Mouse (Mus musculus) embryonic facial prominence, embryonic 12.5 days (tissue): ENCODE results near the gene Slc35e2. TPM values are rescaled to one million over a fixed set of nuclear protein-coding genes. Genes with fewer than 3 reads are reported as not detected.

Source experiments
- ATAC-seq: fragments of 200-750 bp; cut with Nextera tagmentation; 2 replicates; pipeline ENCODE4 v1.8.0; 2017; ENCODE audit not compliant: insufficient number of reproducible peaks, insufficient read depth, low FRiP score, low TSS enrichment
- H3K27ac ChIP-seq: fragments of 300-500 bp; sonication (generic); 2 replicates; pipeline ENCODE4 v1.5.1; 2016; ENCODE audit warnings: mild to moderate bottlenecking
- H3K27me3 ChIP-seq: fragments of 300-500 bp; sonication (generic); 2 replicates; pipeline ENCODE4 v1.6.1; 2016; ENCODE audit warnings: mild to moderate bottlenecking, moderate library complexity
- H3K36me3 ChIP-seq: fragments of 300-500 bp; sonication (generic); 2 replicates; pipeline ENCODE4 v1.6.1; 2016; ENCODE audit warnings: mild to moderate bottlenecking
- H3K4me1 ChIP-seq: fragments of 300-500 bp; sonication (generic); 2 replicates; pipeline ENCODE4 v1.6.1; 2016
- H3K4me2 ChIP-seq: fragments of 300-500 bp; sonication (generic); replicated peaks from 2 replicates; pipeline ENCODE4 v1.6.1; 2016; ENCODE audit warnings: mild to moderate bottlenecking, moderate library complexity
- H3K4me3 ChIP-seq: fragments of 300-500 bp; sonication (generic); 2 replicates; pipeline ENCODE4 v1.5.1; 2016; ENCODE audit warnings: mild to moderate bottlenecking
- H3K9ac ChIP-seq: fragments of 300-500 bp; sonication (generic); 2 replicates; pipeline ENCODE4 v1.6.1; 2016; ENCODE audit warnings: mild to moderate bottlenecking, moderate library complexity
- H3K9me3 ChIP-seq: fragments of 300-500 bp; sonication (generic); 2 replicates; pipeline ENCODE4 v1.6.1; 2016; ENCODE audit warnings: mild to moderate bottlenecking, moderate library complexity
- WGBS: fragments of 180-500 bp; shearing (Covaris S2); methylation state at CpG from one replicate; pipeline ENCODE4 v1.1.7; 2016; 5-methylcytosine and 5-hydroxymethylcytosine counted together
- polyA plus RNA-seq: library from polyadenylated mRNA; unstranded; fragments of >200 nt; fragmentation: Nextera tagmentation; extraction: Ambion mirVana; gene quantifications from 2 replicates; pipeline ENCODE4 v1.2.1, GENCODE M21; 2016

Gene Slc35e2
- polyA plus RNA-seq, 1 experiment from 2014 or later = 11.4 TPM

DNA sequence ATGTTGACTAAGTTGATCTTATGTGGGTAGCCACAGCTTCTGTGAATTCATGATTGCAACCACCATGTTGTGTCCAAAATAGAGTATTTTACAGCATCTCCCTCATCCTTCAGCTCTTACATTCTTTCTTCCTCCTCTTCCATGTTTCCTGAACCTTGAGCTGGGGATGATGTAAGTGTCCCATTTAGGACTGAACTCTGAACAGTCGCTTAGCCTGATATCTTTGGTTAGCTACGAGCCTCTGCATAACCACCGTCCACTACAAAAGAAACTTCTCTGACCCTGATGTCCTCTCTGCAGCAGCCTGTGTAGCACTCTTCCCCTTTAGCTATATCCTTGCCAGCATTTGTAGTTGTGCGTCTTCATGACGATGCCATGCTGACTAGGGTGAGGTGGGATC lies 44.5 kb downstream of the Slc35e2 start:
- Histone ChIP-seq H3K9ac (no peak overlapping the region), H3K4me2 (no peak overlapping the region), H3K27me3 (peaks cover 2% of the 10 kb centered on the region; the same call in 1 of the 2 replicates), H3K27ac (no peak overlapping the region), H3K36me3 (peaks cover 86% of the 10 kb centered on the region), H3K4me1 (no peaks in the 10 kb centered on the region), H3K9me3 (no peaks in the 10 kb centered on the region), H3K4me3 (no peak overlapping the region)
- no peak for ATAC-seq
- WGBS = 96% methylated on average over 5 of the region's 5 CpGs

DNA sequence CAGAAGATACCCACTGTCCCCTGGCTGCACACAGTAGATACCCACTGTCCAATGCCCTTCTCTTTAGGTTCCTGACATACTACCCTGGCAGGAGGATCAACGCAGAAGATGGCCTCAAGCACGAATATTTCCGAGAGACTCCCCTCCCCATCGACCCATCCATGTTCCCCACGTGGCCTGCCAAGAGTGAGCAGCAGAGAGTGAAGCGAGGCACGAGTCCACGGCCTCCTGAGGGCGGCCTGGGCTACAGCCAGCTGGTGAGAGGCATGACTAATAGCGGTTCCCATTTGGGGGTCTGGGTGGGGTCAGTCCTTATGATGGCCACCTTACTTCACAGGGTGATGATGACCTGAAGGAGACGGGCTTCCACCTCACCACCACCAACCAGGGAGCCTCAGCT lies 48.1 kb downstream of the Slc35e2 start:
- H3K27ac ChIP-seq = no peak overlapping the region
- H3K36me3 ChIP-seq = peaks cover 58% of the 10 kb centered on the region
- no peak for ATAC-seq
- 90% methylated on average over 11 of the region's 11 CpGs for WGBS
- H3K4me2 ChIP-seq = no peak overlapping the region
- H3K4me3 ChIP-seq = 0 out of 2 replicates have a peak overlapping the region, but pooled peaks have one; percentile 4
- no peak overlapping the region for H3K9ac ChIP-seq
- peaks cover 22% of the 10 kb centered on the region for H3K4me1 ChIP-seq
- peaks cover 38% of the 10 kb centered on the region for H3K27me3 ChIP-seq
- H3K9me3 ChIP-seq = no peaks in the 10 kb centered on the region

DNA sequence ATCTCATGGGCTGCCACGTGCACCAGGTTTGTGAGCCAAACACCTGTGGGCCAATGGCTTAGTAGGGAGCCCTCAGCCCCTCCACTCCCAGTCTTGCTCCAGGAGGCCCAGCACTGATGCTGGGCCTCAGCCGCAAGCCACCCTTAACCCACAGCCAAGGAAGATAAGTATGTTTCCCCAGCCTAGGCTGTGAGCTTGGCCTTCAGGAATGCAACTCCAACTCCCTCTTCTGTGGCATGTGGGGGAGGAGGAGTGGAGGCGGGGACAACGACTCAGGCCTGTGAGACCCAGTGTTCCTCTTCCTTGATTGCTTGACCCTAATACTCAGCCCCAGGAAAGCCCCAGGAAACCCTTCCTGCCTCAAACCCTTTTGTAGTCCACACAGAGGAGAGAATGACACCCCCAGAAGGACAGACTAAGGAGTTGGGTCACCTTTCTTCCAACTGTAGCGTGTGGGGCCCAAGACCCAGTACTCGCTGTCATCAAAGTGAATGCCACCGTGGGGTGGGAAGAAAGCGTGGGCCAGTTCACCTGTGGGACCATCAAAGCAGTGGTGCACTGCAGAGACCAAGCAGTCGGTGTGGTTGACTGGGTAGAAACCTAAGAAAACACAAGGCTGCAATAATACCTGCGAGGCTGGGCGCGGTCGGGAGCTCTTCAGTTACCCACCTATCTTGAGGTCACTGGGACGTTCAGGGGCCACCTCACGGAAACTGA lies 50.5 kb downstream of the Slc35e2 start:
- 63% methylated on average over 15 of the region's 15 CpGs for WGBS
- Histone ChIP-seq H3K27me3 (peaks cover 60% of the 10 kb centered on the region), H3K36me3 (peaks cover 55% of the 10 kb centered on the region), H3K4me1 (peaks cover 32% of the 10 kb centered on the region), H3K9ac (no peak overlapping the region), H3K4me2 (peak overlapping the region; percentile 91; the same call in 1 of the 2 replicates), H3K27ac (no peak overlapping the region), H3K9me3 (no peaks in the 10 kb centered on the region), H3K4me3 (no peak overlapping the region)
- no peak for ATAC-seq

DNA sequence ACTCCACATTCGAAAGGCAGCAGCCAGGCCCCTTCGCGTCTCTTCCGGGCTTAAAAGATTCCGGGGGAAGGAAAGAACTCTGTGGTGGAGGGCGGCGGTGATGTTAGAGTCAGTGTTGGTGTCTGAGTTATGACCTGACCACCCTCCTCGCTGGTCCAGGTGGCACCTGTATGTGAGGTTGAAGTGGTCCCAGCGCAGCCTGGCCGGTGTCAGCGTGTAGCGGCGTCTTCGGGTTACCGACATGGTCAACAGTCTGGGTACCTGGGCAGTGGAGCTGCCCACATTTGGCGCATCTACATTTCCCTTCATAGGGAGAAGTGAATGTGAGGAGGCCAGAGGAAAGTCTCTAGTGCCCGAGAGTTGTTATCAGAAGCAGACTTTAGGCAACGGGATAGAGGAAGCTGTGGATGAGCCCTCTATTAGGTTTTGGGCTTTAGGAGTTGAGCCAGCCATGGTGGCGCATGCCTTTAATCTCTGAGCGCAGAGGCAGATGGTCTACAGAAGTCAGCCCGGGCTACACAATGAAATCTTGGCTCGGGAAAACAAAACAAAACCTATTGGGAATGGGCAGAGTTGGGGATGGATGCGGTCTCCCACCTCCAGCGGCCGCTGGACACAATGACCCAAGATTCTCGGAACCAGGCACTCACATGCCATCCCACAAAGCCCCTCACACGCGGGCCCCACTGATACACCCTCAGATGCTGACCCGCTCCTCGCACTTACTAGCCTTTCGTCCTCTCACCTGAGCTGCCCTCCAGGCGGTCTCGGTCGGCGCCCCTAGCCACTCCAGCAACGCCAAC lies 51.3 kb downstream of the Slc35e2 start:
- ATAC-seq = no peak
- peak overlapping the region; percentile 66 for H3K9ac ChIP-seq
- H3K36me3 ChIP-seq = peaks cover 55% of the 10 kb centered on the region
- H3K27ac ChIP-seq = no peak overlapping the region
- H3K4me1 ChIP-seq = peaks cover 32% of the 10 kb centered on the region
- H3K4me3 ChIP-seq = peak overlapping the region; percentile 47
- H3K9me3 ChIP-seq = no peaks in the 10 kb centered on the region
- 19% methylated on average over 36 of the region's 36 CpGs for WGBS
- H3K27me3 ChIP-seq = peaks cover 60% of the 10 kb centered on the region
- peak overlapping the region; percentile 91 for H3K4me2 ChIP-seq

DNA sequence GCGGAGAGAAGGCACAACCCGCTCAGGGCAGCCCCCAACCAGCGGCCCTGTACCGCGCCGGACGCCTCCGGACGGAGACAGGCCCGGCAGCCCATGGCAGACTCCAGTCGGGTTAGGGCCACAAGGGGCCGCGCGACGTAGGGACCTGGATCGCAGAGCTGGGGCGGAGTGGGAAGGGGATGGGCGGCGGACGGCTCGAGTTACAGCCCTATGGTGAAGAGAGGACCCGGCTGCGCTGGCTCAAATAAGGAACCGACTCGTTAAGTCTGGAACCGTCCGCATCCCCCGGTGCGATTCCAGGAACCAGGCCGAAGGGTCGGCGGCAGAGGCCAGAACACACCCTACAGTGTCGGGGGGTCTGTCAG lies 51.9 kb downstream of the Slc35e2 start, which contains the start of gene Mmp23:
Mmp23 (minus strand) TSS at position 299 of the 365 bp plus-strand sequence.
- ATAC-seq = peak; percentile 53; the same call in 1 of the 2 replicates
- H3K4me1 ChIP-seq = peaks cover 32% of the 10 kb centered on the region
- H3K27me3 ChIP-seq = peaks cover 60% of the 10 kb centered on the region
- H3K4me3 ChIP-seq = peak within 1 kb of the TSS; percentile 47
- WGBS = 0% methylated on average over 33 of the region's 33 CpGs
- no peak within 1 kb of the TSS for H3K27ac ChIP-seq
- H3K9me3 ChIP-seq = no peaks in the 10 kb centered on the region
- H3K4me2 ChIP-seq = peak within 1 kb of the TSS; percentile 91
- peaks cover 54% of the 10 kb centered on the region for H3K36me3 ChIP-seq
- H3K9ac ChIP-seq = peak within 1 kb of the TSS; percentile 66

DNA sequence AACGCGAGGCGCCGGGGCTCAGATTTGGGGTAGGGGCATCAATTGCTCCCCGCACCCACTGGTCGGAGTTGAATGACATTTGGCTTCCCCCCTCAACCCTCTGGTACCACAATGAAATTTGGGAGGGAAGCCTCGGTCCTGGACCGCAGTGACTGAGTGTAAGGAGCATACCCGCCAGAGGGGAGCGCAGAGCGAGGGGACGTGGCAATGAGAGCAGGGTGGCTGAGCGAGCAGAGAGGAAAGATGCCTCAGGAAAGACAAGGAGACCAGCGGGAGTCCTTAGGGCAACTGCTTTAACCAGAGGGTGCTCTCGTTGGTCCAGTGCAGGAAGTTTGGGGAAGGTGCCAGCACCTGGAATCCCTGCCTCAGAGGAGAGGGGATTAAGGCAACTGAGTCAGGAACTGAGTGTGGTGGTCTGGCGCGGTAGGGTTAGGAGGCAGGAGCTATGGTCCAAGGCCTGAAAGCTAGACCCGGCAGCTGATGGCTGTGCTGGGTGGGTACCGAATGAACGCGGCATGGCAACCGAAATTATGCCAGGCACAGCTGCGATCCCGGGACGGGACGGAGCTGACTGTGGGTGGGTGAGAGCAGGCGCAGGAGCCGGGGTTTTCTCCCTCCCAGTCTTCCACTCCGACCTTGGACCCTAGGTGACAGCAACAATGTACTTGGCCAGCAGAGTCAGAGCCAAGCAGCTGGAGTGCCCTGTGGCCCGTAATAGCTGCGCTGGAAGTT lies 52.4 kb downstream of the Slc35e2 start:
- WGBS = 3% methylated on average over 31 of the region's 31 CpGs
- no peak for ATAC-seq
- Histone ChIP-seq H3K36me3 (peaks cover 54% of the 10 kb centered on the region), H3K4me2 (peak overlapping the region; percentile 91), H3K9ac (peak overlapping the region; percentile 66), H3K4me3 (peak overlapping the region; percentile 47), H3K9me3 (no peaks in the 10 kb centered on the region), H3K4me1 (peaks cover 32% of the 10 kb centered on the region), H3K27ac (no peak overlapping the region), H3K27me3 (peaks cover 60% of the 10 kb centered on the region)

DNA sequence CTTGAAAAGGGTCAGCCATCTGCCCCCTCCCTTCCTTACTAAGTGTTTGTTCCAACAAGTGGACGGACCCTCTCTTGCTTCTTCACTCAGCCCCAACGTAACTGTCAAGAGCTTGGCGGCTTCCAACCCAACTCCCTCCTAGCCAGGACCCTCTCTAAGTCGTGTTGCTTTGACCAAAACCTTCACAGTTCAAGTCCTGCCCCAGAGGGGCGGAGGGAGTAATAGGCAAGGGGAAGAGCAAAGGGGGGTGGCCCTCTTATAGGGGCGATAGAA lies 52.9 kb downstream of the Slc35e2 start:
- H3K27ac ChIP-seq = no peak overlapping the region
- peaks cover 54% of the 10 kb centered on the region for H3K36me3 ChIP-seq
- no peaks in the 10 kb centered on the region for H3K9me3 ChIP-seq
- peak overlapping the region; percentile 91 for H3K4me2 ChIP-seq
- H3K4me3 ChIP-seq = peak overlapping the region; percentile 47
- H3K4me1 ChIP-seq = peaks cover 32% of the 10 kb centered on the region
- H3K9ac ChIP-seq = 0 out of 2 replicates have a peak overlapping the region, but pooled peaks have one; percentile 38
- no peak for ATAC-seq
- WGBS = under 1% methylated on average over 6 of the region's 6 CpGs
- peaks cover 60% of the 10 kb centered on the region for H3K27me3 ChIP-seq

DNA sequence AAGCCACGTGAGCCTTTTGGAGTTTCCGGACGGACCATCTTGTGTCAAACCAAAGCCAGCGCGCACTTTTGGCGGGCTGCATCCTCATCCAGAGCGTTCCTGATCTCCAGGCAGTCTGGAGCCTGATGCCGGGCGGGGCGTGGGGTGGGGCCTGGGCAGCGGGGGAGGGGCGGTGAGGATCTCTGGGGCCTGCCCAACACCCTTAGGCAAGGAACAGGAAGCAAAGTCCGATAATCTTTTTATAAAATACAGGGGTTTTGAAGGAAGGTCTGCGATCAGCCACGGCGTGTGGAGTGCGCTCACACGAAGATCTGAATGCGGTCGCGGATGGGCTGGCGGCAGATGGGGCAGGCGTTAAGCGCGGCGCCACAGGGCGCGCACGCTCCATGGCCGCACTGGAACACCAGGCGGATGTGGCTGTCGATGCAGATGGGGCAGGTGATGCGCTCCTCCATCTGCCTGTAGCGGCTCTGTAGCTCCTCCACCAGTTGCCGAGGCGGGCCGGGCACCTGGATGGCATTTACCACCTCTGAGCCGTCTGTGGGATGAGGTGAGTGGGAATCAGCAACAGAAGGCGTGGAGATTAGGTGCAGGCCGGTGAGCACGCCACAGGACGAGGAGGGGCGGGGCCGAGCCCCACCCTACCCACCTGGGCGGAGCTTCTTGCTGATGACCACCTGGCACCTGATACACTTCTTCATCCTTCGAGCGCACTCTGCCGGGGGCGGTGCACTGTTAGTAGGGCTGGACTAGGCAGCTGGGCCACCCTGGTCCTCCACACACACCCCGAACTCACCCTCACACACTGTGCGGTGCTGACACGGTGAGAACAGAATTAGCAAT lies 53.5 kb downstream of the Slc35e2 start:
- peaks cover 51% of the 10 kb centered on the region for H3K36me3 ChIP-seq
- WGBS = 2% methylated on average over 52 of the region's 52 CpGs
- H3K27ac ChIP-seq = no peak overlapping the region
- peak overlapping the region; percentile 91 for H3K4me2 ChIP-seq
- H3K4me1 ChIP-seq = peaks cover 32% of the 10 kb centered on the region
- peaks cover 60% of the 10 kb centered on the region for H3K27me3 ChIP-seq
- H3K4me3 ChIP-seq = peak overlapping the region; percentile 47
- no peaks in the 10 kb centered on the region for H3K9me3 ChIP-seq
- peak; percentile 65; the same call in 1 of the 2 replicates for ATAC-seq
- peak overlapping the region; percentile 48 for H3K9ac ChIP-seq

DNA sequence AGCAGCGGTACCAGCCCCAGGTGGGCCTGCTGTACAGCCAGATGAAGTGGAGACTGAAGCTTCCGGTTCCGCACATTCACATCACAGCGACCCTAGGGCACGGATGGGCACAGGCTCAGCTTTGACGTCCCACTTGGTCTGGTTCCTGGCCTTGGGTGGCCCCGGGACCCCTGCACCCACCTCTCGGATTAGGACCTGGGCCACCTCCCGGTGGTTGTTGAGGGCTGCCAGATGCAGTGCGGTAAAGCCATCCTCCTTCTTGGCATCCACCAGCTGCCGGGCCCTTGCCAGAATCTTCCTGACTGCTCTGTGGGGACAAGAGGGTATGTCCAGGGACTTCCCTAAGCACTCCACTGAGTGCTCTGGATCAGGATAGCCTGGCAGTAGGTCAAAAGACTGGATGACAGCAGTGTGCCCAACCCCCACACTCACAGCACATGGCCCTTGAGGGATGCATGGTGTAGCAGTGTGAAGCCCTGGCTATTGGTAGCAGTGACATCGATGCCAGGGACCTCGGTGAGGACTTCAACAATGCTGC lies 55.1 kb downstream of the Slc35e2 start:
- Histone ChIP-seq H3K27me3 (peaks cover 53% of the 10 kb centered on the region), H3K4me2 (no peak overlapping the region), H3K4me1 (peaks cover 32% of the 10 kb centered on the region), H3K36me3 (peaks cover 44% of the 10 kb centered on the region), H3K9ac (no peak overlapping the region), H3K4me3 (no peak overlapping the region), H3K9me3 (no peaks in the 10 kb centered on the region), H3K27ac (no peak overlapping the region)
- 87% methylated on average over 13 of the region's 13 CpGs for WGBS
- no peak for ATAC-seq

DNA sequence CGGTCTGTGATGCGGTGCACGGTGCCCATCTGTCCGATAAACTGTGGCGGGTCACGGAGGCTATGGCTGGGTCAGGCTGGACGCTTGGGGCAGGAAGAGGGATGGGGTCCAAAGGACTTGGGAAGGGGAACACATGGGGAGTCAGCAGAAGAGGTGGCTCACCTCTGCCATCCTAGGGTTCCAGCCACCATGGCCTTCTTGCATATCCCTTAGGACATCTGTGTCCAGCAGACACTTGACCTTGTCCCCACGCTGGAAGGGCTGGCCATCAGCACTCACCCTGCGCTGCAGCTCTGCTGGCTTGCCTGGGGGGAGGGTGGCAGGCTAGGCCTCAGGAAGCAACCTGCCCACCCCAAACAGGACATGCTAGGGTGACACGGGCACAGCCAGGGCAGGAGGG lies 57.7 kb downstream of the Slc35e2 start:
- Histone ChIP-seq H3K27ac (no peak overlapping the region), H3K9ac (no peak overlapping the region), H3K9me3 (no peaks in the 10 kb centered on the region), H3K4me1 (peaks cover 15% of the 10 kb centered on the region), H3K4me2 (no peak overlapping the region), H3K27me3 (peaks cover 27% of the 10 kb centered on the region), H3K36me3 (peaks cover 43% of the 10 kb centered on the region), H3K4me3 (no peak overlapping the region)
- no peak for ATAC-seq
- WGBS = 90% methylated on average over 10 of the region's 10 CpGs

DNA sequence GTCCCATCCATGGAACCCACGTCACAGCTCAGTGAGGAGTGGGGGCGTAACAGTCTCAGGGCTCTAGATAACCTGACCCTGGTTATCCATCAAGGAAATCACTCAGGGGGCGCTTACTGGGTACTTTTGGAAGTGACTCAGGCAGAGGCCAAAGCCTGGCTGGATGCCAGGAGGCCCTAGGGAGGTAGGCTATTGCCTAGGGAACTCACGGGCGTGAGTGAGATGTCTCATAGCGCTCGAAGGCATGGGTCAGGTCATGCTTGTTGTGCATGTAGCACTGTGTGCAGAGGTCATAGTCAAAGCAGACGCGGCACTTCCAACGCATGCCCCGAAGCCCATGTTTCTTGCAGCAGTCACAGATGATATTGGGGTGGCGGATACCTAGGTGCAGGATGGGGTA lies 59.4 kb downstream of the Slc35e2 start:
- no peak overlapping the region for H3K4me2 ChIP-seq
- no peak for ATAC-seq
- H3K9ac ChIP-seq = no peak overlapping the region
- peaks cover 46% of the 10 kb centered on the region for H3K36me3 ChIP-seq
- 88% methylated on average over 12 of the region's 12 CpGs for WGBS
- no peaks in the 10 kb centered on the region for H3K9me3 ChIP-seq
- no peaks in the 10 kb centered on the region for H3K4me1 ChIP-seq
- H3K27ac ChIP-seq = no peak overlapping the region
- H3K27me3 ChIP-seq = peaks cover 10% of the 10 kb centered on the region
- no peak overlapping the region for H3K4me3 ChIP-seq
